Mouse (Mus musculus): ENCODE results near the gene Ercc6l2. TPM values are rescaled to one million over a fixed set of nuclear protein-coding genes. Genes with fewer than 3 reads are reported as not detected.

Gene Ercc6l2
- total RNA-seq (2021) = 10 to 100 TPM; 15.4 to 19.5 TPM
- long read RNA-seq, experiment 1, partial matches to known transcripts = 0 of 3 reads
- long read RNA-seq, experiment 1, other reads (novel, unspliced or antisense) = 3 of 3 reads
- long read RNA-seq, experiment 2, partial matches to known transcripts = 1 of 7 reads
- long read RNA-seq, experiment 2, other reads (novel, unspliced or antisense) = 6 of 7 reads

DNA sequence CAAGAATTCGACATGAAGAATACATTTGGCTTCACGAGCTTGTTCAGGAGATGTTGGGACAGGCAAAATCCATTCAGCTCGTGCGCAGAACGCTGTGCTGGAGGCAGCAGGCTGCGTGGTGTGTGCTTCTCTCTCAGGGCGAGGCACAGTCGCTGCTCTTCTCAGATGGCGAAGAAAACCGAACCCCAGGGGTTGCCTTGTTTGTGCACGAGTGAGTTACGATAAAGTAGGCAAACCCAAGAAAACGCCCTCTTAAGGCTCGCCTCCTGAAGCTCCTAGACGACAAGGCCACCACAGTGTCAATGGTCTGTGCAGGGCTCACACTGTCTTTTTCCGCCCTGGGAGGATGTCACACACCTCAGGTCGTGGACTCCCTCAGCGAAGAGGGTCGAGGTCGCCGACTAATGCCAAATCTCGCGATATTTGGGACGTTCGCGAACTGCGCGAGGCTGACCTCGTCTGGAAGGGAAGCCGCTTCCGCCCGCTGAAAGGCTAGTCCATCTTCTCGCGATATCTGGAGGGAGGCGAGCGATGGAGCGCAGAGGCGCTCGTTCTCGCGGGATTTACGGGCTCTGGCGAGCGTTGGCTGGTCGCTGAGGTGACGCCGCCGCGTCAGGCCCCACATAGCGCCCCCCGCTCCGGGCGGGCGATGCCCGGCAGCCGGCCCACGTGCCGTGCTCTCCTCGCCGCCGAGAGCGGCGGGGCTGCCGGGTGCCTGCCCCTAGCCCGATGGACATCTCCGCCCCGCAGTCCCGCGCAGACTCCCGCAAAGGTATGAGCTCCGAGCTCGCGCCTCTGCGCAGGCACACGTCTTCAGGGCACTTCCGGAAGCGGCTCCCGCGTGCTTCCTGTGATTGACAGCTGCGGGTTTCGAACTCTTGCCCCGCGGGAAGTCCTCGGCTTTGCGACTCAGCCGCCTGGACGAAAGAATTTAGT is at the start of gene Ercc6l2:
Gene Ercc6l2 (plus strand): TSS at position 495 of the 936 bp plus-strand sequence.
- DNase-seq (ENCODE audit: low spot score in 2 of 2) = peak; percentile 98

DNA sequence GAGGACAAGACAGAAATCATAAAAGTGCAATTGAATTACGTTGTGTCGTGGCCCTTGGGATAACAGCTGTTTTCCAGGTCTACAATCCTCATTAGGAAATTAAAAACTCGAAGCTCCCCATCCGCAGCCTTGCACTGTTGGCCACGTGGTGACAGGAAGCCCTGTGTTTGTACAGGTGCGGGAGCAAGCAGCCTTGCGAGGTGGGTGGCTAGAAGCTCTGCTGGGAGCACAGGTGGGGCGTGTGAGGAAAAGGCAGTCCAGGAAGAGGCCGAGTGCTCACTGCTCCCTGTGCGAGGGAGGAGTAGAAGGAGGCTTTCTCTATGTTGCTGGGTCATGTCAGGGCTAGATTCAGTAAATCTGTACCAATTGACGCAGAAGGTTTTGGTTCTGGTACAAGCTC is 49.0 kb upstream of the Ercc6l2 start:
- DNase-seq (ENCODE audit: low spot score in 2 of 2) = no peak

DNA sequence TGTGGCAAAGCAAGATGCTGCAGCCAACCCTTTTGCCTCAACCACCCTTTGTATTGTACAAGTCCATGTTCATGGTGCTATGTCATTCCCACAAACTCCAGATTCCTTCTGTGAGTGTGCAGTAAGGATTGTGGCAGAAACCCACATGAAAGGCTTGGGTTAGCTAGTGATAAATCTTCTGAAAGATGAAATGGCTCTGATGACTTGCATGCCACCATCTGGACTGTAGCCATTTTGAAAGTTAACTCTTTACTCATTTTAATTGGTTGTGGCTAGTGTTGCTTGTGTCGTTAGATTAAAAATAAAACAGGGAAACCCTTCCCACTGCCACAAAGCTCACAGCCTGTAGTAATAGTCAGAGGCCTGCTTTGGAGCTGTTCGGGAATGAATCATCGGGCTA is 44.0 kb upstream of the Ercc6l2 start:
- DNase-seq (ENCODE audit: low spot score in 2 of 2) = no peak

DNA sequence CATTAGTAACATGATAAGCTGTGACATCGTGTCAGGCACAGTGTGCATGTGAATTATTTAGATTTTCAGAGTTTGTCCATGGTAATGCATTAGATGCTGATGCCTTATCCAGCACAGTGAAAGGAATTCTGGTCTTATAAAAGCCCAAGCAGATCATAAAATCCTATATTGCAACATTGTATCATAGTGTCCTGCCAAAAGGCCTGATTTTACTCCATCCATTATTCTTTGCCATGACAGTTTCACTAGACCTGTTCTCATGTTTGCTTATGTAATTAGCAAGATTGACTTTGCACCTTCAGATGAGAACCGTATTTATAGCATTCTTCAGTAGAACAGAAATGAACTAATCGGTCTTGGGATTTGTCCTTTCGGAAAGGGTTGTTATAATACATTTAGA is 36.1 kb upstream of the Ercc6l2 start:
- no peak for DNase-seq (ENCODE audit: low spot score in 2 of 2)

DNA sequence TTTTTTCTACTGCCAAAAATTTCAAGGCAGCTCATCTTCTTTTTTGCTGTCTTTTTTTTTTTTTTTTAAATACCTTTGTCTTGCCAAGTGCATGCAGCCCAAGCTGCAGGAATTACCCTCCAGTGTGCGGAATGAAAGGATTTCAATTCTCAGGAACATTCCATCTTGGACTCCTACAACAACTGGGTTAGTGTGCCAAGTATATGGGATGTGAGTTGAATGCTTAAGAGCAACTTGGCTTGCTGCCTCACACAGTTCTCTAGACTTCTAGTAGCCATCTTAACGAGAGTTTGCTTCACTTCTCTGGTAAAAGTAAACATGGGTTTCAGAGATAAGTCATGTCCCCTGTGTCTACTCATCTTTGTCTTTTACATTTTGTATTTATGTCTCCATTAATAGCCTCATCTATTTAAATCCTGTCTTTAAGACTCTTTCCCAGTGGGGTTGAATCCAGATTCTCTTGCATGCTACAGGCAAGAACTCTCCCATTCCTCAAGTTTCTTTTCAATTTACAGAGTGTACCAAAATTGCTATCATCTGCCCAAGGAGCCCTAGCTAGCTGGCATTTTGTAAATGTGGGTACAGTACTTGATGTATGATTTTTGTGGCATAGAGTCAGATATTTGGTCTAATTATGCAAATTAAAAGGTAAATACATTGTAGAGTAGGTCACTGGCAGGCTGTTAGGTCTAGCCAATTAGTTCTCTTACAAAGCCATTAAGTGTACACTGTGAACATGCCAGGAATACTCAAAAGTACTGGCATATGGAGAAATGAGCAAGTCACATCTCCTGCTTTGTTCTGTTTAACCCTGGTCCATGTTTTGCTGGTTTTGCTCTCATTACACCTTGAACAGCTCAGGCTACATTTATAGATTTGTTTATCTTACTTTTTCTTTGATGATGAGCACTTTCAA is 35.4 kb upstream of the Ercc6l2 start:
- DNase-seq (ENCODE audit: low spot score in 2 of 2) = peak; percentile 28 to 37

DNA sequence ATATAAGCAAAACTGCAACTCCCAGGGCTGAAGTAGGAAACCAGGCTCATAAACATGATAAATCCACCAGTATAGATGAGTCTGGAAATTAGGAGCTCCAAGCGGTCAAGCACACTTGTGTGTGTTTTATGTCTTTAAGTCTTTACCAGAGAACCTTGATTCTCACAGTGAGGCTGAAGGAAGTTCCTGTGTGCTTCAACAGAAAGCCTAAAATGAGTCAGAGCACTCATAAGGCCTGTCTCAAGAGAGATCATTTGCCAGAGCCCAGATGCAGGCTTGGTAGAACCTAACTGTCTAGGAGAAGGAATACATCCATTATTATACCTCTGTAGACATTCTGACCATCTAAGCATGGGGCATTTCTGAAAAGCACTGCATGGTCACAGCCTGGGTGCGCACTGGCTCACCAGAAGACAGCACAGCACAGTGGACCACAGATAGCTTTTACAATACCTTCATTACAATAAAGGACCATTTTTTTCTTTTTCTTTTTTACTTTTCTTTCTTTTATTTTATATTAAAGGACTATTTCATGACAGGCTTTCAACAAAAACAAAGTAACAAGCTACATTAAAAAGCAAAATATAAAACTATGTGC is 22.7 kb upstream of the Ercc6l2 start:
- no peak for DNase-seq (ENCODE audit: low spot score in 2 of 2)

DNA sequence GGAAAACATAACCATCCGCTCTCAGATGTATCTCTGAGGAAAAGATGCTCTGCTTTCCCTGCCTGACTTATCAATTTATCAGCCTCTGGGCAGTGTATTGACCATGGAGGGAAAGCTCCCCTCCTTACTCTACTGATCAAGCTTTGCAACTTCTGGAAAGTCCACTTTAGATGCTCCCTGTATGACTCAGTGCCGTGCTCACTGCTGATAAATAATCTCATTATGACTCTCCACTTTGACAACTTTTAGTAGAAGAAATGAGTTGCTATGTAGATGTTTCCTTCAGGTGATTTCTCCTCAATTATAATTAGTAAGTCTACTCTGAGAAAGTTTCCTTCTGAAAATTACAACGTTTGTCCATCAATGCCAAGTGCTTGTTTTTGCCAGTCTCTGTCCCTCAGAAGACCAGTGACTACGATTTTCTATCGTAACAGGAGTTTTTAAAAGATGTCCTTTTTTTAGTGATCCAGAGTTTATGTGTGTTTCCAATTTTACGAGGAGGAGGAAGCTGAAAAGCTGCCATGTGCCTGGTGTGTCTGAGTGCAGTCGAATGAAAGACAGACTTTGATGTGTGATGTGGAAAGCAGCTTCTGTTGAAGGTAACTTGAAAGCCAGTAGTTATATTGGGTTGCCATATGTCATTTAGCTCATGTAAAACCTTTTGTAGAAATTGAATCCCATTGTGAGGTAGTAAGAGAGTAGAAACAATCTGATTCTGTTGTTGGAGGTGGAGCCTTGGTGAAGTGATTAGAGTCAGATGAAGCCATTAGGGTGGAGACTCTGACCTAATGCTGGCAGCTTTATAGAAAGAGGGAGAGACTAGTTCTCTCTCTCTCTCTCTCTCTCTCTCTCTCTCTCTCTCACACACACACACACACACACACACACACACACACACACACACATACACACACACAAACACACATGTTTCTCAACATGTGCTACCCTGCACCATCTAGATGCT is 21.4 kb upstream of the Ercc6l2 start:
- no peak for DNase-seq (ENCODE audit: low spot score in 2 of 2)

DNA sequence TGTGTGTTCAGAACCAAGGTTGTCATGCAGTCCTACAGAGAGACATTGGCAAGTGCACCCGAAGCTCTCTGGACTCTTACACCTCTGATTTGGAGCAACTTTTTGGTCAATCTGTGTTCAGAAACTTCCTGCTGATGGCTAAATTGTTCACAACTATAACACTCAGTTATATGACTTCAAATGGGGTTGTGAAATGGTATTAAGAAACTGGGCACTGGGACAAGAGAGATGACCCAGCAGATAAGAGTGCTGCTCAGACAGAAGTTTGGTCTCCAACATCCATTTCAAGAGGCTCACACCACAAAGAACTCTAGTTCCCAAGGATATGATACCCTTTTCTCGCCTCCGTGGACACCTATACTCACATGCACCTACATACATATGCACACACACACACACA is 16.4 kb upstream of the Ercc6l2 start:
- DNase-seq (ENCODE audit: low spot score in 2 of 2) = no peak

DNA sequence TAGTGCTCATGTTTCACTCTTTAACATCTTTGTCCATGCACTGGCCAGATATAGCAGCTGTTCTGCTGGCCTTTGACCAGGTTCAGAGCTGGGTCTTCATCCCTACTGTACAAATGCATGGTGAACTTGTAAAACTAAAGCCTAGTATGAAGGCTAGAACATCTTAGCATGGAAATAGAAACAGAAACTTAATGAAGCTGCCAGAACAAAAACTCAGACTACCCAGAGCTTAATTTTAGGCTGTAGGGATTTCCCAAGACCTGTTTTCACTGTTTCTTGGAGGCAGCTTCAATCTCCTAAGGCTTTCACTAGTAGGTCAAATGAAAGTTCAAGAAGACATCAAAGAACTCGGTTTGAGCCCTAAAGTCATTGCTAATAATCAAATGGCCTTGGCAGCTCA is 15.1 kb upstream of the Ercc6l2 start:
- DNase-seq (ENCODE audit: low spot score in 2 of 2) = no peak

DNA sequence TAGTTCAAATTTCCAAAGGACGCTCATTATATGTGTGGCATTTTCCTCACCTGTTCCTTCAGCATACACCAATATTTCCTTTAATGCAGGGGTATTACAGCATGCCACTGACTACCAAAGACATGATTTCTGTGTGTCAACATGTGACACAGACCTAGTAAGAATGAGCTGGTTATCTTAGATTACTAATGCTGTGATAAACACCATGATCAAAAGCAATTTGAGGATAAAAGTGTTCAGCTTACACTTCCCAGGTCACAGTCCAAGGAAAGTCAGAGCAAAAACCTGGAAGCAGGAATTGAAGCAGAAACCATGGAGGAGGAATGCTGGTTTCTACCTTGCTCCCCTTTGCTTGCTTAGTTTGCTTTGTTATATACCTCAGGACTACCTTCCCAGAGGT is 13.8 kb upstream of the Ercc6l2 start:
- no peak for DNase-seq (ENCODE audit: low spot score in 2 of 2)

DNA sequence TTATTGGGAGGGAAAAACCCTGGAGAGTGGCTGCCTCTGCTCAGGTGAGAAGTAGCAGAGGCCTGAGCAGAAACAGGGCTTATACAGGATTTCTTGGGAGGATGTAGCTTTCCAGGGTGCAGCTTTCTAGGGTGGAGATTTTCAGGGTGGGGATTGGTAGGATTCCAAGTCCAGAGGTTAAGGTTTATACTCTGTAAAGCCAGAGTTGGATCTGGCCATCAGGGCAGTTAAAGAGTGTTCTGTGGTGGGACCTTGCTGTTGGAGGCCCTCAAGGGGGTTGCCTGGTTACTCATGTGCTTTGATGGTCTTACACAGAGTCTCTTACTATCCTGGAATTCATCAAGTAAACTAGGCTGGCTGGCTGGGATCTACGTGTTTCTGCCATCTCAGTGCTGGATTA is 7.8 kb upstream of the Ercc6l2 start:
- DNase-seq (ENCODE audit: low spot score in 2 of 2) = no peak

DNA sequence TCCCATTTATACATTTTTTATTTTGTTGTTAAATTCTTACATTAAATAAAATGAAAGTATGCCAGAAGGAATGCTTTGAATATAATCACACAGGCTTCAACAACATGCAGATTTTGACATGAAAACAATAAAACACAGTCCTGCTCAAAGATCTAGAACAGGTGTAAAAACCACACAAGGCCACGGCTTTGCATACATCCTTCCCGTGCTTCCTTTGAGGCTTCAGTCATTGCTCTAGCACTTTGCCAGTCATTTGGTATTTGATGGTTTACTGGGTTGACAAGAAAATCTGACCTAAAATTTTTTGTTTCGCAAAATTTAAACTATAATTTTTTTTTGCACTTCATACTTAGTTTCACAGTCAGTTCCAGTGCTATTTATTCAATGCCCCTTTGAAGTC is 7.1 kb upstream of the Ercc6l2 start:
- DNase-seq (ENCODE audit: low spot score in 2 of 2) = no peak

DNA sequence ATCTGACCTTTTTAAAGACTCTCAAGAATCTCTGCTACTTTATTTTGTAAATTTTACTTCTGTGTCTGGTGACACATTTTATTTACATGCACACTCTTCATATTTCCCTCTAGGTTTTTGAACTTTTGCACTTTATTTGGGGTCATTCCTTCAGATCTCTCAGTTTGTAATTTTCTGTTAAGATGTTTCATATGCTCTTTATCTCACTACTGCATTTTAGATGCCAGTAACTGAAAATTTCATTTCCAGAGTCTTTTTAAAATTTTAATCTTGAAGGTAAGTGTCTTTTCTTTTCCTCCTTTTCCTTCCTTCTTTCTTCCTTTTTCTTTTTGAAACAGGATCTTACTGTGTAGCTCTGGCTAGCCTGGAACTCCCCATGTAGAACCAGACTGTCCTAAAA is 3.6 kb upstream of the Ercc6l2 start:
- no peak for DNase-seq (ENCODE audit: low spot score in 2 of 2)

DNA sequence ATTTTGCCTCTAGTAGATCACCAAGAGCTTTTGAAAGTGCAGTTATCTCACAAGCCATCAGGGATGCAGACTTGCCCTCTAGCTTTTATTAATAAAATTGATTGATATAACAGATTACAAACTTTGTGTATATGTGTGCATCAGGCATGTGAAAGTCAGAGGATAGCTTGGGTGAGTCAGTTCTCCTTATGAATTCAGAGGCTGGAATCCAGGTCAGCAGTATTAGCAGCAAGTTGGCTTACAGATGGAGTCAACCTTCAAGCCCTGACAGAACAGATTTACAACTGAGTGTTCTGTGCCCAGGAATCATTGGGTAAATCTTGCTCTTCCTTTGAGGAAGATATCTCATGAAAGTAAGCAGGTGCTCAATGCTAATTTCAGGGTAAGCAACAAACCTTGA is 891 bp downstream of the Ercc6l2 start:
- no peak for DNase-seq (ENCODE audit: low spot score in 2 of 2)

DNA sequence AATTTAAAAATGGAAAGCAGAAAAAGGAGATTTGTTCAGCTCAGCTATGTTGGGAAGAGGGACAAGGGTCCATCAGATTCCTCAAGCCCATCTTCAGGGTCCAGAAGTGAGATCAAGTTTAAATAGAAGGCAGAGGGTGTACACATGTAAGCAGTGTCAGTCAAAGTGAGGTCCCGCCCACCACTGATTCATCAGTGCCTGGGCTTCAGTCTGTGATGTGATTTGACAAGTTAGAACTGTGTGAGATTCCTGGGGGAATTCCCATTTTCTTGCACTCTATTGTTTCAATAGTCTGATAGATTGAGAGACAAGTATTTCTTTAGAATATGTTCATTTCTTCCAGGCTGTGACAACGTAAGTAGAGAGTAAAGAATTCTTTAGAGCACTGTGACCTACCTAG is 30.7 kb downstream of the Ercc6l2 start:
- DNase-seq (ENCODE audit: low spot score in 2 of 2) = no peak

DNA sequence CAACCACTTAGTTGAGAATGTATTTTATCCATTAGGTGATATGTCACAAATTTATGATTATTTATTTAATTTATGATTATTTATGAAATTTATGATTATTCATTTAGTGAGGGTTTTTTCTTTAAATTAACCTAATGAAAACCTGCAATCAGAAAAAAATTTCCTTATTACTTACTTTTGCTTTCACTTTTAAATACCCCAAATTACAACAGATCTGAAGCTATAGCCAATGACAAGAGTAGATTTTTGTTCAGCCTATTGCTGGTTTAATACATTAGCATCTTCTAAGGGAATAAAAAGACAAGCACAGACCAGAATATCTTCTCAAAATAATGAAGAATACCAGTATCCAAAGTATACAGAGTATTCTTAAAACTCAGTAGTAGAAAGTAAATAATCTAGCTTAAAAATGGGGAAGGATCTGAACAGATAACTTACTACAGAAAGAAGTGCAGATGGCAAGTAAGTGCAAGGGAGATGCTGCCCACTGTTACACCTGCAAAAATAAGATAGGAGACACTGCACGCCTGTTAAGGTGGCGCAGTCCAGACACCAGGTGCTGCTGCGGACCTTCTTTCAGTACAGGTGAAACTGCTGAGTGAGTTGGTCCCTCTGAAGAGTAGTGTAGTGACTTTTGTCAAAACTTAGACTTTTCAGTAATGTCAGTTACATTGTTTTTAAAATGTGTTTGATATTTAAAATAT is 35.4 kb downstream of the Ercc6l2 start:
- no peak for DNase-seq (ENCODE audit: low spot score in 2 of 2)

DNA sequence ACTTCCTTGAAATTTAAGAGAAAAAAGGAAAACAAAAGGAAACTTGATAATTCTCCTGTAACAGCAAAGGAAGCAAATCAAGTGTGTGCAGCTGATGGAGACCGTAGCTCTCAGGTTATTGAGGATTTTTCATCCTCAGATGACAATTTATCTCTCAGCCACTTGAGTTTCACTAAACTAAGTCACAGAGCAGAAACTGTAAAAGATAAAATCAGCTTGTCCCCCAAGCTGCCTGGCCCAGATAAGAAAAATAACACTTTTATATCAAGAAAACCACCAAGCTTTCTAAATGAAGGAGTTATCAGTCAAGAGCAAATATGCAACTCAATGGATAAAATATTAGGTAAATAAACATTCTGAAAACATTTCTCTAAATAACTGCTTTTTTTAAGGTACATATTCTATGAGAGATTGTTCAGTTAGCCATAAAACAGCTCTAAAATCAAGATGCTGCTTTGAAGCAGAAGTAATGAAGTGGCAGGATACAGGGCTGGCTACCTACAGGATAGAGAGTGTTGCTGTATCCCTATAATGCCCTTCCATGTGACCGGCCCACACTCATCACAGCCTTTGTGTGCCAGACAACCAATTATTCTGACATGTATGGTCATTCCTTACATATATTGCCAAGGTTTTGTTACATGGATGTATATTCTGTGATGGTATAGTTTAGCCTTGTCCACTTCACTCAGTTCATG is 57.7 kb downstream of the Ercc6l2 start:
- DNase-seq (ENCODE audit: low spot score in 2 of 2) = no peak

DNA sequence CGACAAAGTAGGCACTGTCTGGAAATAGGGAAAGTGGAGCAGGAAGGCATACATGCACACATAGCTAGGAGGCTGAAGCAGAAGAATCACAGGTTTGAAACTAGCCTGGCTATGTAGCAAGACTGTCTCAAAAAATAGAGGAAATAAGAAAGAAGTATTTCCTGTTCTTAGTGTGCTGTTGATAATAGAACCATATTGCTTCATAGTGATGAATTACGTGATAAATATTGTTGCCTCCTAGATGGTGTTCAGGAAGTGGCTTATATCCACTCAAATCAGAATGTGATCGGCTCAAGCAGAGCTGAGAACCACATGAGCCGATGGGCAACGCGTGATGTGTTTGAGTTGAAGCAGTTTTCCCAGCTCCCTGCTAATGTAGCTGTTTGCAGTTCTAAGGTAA is 62.1 kb downstream of the Ercc6l2 start:
- DNase-seq (ENCODE audit: low spot score in 2 of 2) = no peak

All from left cerebral cortex, adult 18-20 months (tissue).